Mouse (Mus musculus) gastrocnemius, adult 8-10 months (tissue): ENCODE data around the gene Mup4. TPM values are rescaled to one million over a fixed set of nuclear protein-coding genes. Genes with fewer than 3 reads are reported as not detected.
A peak's percentile ranks its signal among the peaks of the same experiment; 100 is the strongest.
"Not testable (repeated sequence)": the region's sequence is repeated elsewhere in the genome, so short reads cannot be mapped to it uniquely, and the experiment has no call there.

ENCODE experiments used
- DNase-seq, 2 experiments: peaks; one replicate each; pipeline ENCODE4 v3.0.0; 2022; ENCODE audit warnings: low spot score in 2 of 2
- total RNA-seq, 4 experiments: library from RNA; stranded (reverse); gene quantifications; 2 replicates each; pipeline ENCODE4 v1.2.4; 2022

Gene Mup4
- not detected for total RNA-seq

GRCm38 (mm10) chr4:59960610-59961009 lies at the start of gene Mup4:
Gene Mup4 (minus strand): TSS chr4:59960710.
- DNase-seq, result no peak

GRCm38 (mm10) chr4:59997894-59998293 lies 37.4 kb upstream of the Mup4 start:
- DNase-seq, result not testable (repeated sequence)

- no peak for DNase-seq
These were observed 3.2 kb upstream of the Mup4 start, which contains the start of gene Mup6 for GRCm38 (mm10) chr4:59963405-59964344. Gene Mup6 (plus strand): TSS chr4:59964294.

- DNase-seq, result no peak
These were observed 23.0 kb downstream of the Mup4 start for GRCm38 (mm10) chr4:59937543-59937942.

GRCm38 (mm10) chr4:59932505-59933281 lies 27.8 kb downstream of the Mup4 start:
- no peak for DNase-seq

- peak; percentile 10 to 31 for DNase-seq
These were observed 32.2 kb downstream of the Mup4 start for GRCm38 (mm10) chr4:59928347-59928746.

GRCm38 (mm10) chr4:59927666-59928065 lies 32.8 kb downstream of the Mup4 start:
- no peak for DNase-seq

GRCm38 (mm10) chr4:59925082-59925481 lies 35.4 kb downstream of the Mup4 start:
- no peak for DNase-seq

- DNase-seq, result no peak
These were observed 42.5 kb downstream of the Mup4 start for GRCm38 (mm10) chr4:59917966-59918365.

- DNase-seq, result no peak
These were observed 45.7 kb downstream of the Mup4 start, which contains the start of gene Slc46a2 for GRCm38 (mm10) chr4:59914608-59915403. Gene Slc46a2 (minus strand): TSS chr4:59915056.

- DNase-seq, result no peak
These were observed 51.7 kb downstream of the Mup4 start for GRCm38 (mm10) chr4:59908785-59909184.

- no peak for DNase-seq
These were observed 52.8 kb downstream of the Mup4 start for GRCm38 (mm10) chr4:59907657-59908230.

GRCm38 (mm10) chr4:59907092-59907491 lies 53.4 kb downstream of the Mup4 start:
- DNase-seq, result no peak

Other genes starting within 250 kb of the Mup4 start
- gene Inip, start 159.1 kb downstream of the Mup4 start, total RNA-seq, result 1 to 10 TPM; 2.4 to 3.8 (median 3.0) TPM
- gene Snx30, start 154.9 kb downstream of the Mup4 start, total RNA-seq, result 1 to 10 TPM; 2.9 to 4.5 (median 3.8) TPM
- not detected for gene Slc46a2, start 45.7 kb downstream of the Mup4 start, total RNA-seq
- not detected for gene Mup6, start 3.6 kb upstream of the Mup4 start, total RNA-seq
- under 1 TPM in 1 of 4 experiments, not detected in 3; 0.86 TPM for gene Mup7, start 109.8 kb upstream of the Mup4 start, total RNA-seq
- under 1 TPM in 1 of 4 experiments, not detected in 3; 0.54 TPM for gene Mup2, start 193.6 kb upstream of the Mup4 start, total RNA-seq